Mouse (Mus musculus): ENCODE results near the gene Ddi2.

DNA sequence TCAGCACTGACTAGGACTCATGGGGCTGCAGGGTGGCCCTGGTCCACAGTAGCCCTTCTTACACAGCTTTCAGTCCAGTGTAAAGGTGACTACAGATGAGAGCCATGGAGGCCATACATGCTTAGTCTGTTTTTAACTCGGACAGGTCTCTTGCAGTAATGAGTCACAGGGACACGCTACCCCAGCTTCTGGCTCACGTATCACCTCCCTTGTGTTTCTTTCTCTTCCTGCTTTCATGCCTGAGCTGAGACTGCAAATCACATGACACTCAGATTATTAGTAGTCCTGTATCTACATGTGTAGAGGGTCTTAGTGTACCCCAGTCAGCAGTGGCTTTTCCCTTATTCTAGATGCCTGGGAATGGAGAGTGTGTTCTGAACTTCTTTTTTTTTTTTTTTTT is 41.8 kb upstream of the Ddi2 start:
- no peak for TF ChIP-seq CTCF (conservative IDR thresholded peaks at IDR 0.05; ENCODE audit: low read length)
- TF ChIP-seq NANOG (IDR thresholded peaks at IDR 0.05; ENCODE audit: borderline replicate concordance, low read length): no peak
- no peak for TF ChIP-seq POU5F1 (IDR thresholded peaks at IDR 0.05; ENCODE audit: borderline replicate concordance, low read length)

Data from E14TG2a.4 (cell line).